Mouse (Mus musculus): Measurements from ENCODE around the gene Itih3. TPM values are rescaled to one million over a fixed set of nuclear protein-coding genes. Genes with fewer than 3 reads are reported as not detected.

The Itih3 gene
- total and polyA plus RNA-seq, 2 experiments from 2014 or later, result 8.2 to 14.1 TPM

DNA sequence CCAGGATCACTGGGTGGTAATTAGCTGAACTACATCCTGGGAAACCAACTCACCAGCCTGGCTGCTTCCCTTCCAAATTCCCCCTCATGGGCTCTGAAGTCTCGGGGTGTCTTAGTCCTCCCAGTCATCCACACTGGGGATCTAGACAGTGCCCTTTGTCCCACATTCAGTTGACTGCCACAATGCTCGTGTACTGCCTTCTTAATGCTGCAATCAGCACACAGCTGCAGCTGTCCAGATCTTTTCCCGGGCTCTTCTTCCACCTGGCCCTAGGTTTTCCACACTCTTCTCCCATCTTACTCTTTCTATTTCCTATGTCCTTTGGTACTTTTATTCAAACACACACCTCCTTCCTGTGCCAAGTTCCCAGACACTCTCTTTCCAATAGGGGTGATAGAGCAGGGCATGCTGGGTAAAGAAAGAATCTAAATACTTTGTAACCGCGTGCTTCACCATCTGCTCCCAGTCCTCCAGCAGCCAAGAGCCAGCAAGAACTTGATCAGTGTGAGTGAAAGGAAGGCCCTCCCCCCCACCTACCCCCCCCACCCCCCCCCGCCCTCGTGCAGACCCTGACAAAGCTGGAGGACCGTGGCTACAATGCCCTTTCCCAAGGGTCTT is 1.4 kb downstream of the Itih3 start:
- Histone ChIP-seq H3K4me1 (ENCODE audit: insufficient read depth, low read length) (no peaks in the 10 kb centered on the region), H3K27me3 (ENCODE audit: insufficient read depth, low read length) (no peaks in the 10 kb centered on the region), H3K4me3 (ENCODE audit: low read length) (no peak overlapping the region), H3K9ac (replicated peaks; ENCODE audit: low read length) (no peak overlapping the region), H3K36me3 (ENCODE audit: insufficient read depth, low read length) (no peaks in the 10 kb centered on the region), H3K9me3 (ENCODE audit: low read length) (no peaks in the 10 kb centered on the region), H3K4me2 (ENCODE audit: low read depth, low read length) (no peak overlapping the region), H3K27ac (peak overlapping the region; percentile 17; the same call in 1 of the 2 replicates)
- TF ChIP-seq CTCF (IDR thresholded peaks at IDR 0.05; ENCODE audit: low read depth), result no peak
- WGBS, result 38% methylated on average over 8 of the region's 8 CpGs
- DNase-seq (ENCODE audit: low spot score), result peak; percentile 27
- ATAC-seq, result peak; percentile 64

DNA sequence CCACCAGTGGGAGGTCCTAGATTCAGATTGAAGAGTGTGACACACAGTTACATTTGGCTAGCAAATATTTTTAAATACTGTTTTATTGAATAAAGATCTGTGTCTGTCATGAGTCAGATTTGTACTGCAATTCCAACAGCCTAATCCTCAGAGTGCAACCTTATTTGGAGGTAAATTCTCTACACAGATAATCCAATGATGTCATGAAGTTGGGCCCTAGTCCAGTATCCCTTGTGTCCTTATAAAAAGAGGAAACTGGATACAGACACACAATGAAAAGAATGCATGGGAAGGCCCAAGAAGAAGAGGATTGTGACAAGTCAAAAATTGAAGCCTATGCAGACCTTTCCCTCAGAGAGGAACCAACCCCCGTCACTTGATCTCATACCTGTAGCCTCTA is 7.0 kb downstream of the Itih3 start:
- no peaks in the 10 kb centered on the region for H3K27me3 ChIP-seq (ENCODE audit: insufficient read depth, low read length)
- DNase-seq (ENCODE audit: low spot score), result no peak
- 86% methylated on average over 1 of the region's 1 CpGs for WGBS

DNA sequence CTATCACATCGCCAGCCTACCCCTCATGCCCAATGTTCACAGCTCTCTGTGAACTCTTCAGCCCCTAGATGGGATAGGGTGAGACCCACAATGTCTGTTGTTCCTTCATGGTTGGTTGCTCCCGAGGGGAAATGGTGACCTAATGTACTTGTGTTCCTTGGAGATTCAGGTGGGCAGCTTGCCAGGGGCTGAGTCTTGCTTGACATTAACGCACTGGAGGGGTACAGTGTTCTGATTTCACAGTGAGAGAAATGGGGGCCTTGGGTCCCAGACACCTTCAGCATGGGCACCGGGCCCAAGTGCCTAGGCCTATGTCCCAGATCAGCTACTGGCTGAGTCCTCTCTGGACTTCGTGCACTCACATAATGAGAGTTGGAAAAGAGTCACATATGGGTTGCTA is 10.2 kb downstream of the Itih3 start:
- WGBS, result 73% methylated on average over 5 of the region's 5 CpGs
- Histone ChIP-seq H3K27me3 (ENCODE audit: insufficient read depth, low read length) (no peaks in the 10 kb centered on the region), H3K36me3 (ENCODE audit: insufficient read depth, low read length) (no peaks in the 10 kb centered on the region), H3K4me1 (ENCODE audit: insufficient read depth, low read length) (no peaks in the 10 kb centered on the region), H3K4me2 (ENCODE audit: low read depth, low read length) (no peak overlapping the region), H3K9ac (replicated peaks; ENCODE audit: low read length) (no peak overlapping the region), H3K9me3 (ENCODE audit: low read length) (no peaks in the 10 kb centered on the region), H3K27ac (no peak overlapping the region), H3K4me3 (ENCODE audit: low read length) (no peak overlapping the region)
- no peak for TF ChIP-seq CTCF (IDR thresholded peaks at IDR 0.05; ENCODE audit: low read depth)
- ATAC-seq, result no peak
- DNase-seq (ENCODE audit: low spot score), result no peak

More for the DNA sequence above, 7.0 kb downstream of the Itih3 start:
- Histone ChIP-seq H3K36me3 (ENCODE audit: insufficient read depth, low read length) (no peaks in the 10 kb centered on the region), H3K9me3 (ENCODE audit: low read length) (no peaks in the 10 kb centered on the region), H3K27ac (no peak overlapping the region), H3K4me3 (ENCODE audit: low read length) (no peak overlapping the region), H3K4me2 (ENCODE audit: low read depth, low read length) (no peak overlapping the region), H3K4me1 (ENCODE audit: insufficient read depth, low read length) (no peaks in the 10 kb centered on the region), H3K9ac (replicated peaks; ENCODE audit: low read length) (no peak overlapping the region)
- no peak for ATAC-seq
- no peak for TF ChIP-seq CTCF (IDR thresholded peaks at IDR 0.05; ENCODE audit: low read depth)

DNA sequence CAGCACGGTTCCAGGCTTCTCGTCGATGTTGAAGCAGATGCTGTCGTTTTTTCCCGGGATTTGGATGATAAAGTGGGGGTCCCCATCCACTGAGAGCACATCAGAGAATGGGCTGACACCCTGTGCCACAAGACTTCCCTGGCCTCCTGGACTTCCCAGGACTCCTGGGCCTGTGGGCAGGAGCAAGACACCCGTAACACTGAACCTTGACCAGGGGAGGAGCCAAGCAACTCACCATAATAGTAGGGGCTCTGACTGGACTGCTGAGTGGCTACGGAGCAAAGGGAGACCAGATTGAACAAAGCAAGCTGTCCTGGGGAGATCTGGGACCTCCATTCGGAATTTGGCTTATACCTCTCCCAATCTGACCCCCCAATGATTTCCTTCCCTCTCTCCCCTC is 10.9 kb downstream of the Itih3 start:
- Histone ChIP-seq H3K27me3 (ENCODE audit: insufficient read depth, low read length) (no peaks in the 10 kb centered on the region), H3K9ac (replicated peaks; ENCODE audit: low read length) (no peak overlapping the region), H3K4me2 (ENCODE audit: low read depth, low read length) (no peak overlapping the region), H3K27ac (no peak overlapping the region), H3K36me3 (ENCODE audit: insufficient read depth, low read length) (no peaks in the 10 kb centered on the region), H3K4me1 (ENCODE audit: insufficient read depth, low read length) (no peaks in the 10 kb centered on the region), H3K9me3 (ENCODE audit: low read length) (no peaks in the 10 kb centered on the region), H3K4me3 (ENCODE audit: low read length) (no peak overlapping the region)
- WGBS, result 85% methylated on average over 8 of the region's 8 CpGs
- no peak for TF ChIP-seq CTCF (IDR thresholded peaks at IDR 0.05; ENCODE audit: low read depth)
- ATAC-seq (no peak), DNase-seq (ENCODE audit: low spot score) (no peak)

DNA sequence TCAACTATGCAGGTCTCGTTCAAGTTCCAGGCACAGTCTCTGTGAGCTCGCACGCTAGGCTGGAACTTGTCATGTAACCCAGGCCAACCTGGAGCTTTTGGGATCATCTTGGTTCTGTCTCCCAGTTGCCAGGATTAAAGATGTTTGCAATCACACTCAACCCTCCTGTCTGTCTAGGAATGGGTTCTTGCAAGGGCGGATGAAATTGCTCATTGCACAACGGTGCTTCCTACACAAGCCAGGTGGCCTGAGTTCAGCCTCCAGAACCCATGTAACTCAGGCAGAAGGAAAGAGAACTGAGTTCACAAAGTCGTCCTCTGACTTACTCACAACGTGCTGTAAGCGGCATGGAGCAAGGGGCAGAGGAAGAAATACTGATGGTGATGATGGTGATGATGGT is 12.4 kb downstream of the Itih3 start:
- no peaks in the 10 kb centered on the region for H3K4me1 ChIP-seq (ENCODE audit: insufficient read depth, low read length)
- no peaks in the 10 kb centered on the region for H3K36me3 ChIP-seq (ENCODE audit: insufficient read depth, low read length)
- whole genome bisulfite sequencing, result 89% methylated on average over 8 of the region's 8 CpGs
- no peak overlapping the region for H3K4me2 ChIP-seq (ENCODE audit: low read depth, low read length)
- ATAC-seq, result no peak
- no peak overlapping the region for H3K4me3 ChIP-seq (ENCODE audit: low read length)
- no peak overlapping the region for H3K27ac ChIP-seq
- DNase-seq (ENCODE audit: low spot score), result no peak
- no peaks in the 10 kb centered on the region for H3K27me3 ChIP-seq (ENCODE audit: insufficient read depth, low read length)
- no peak overlapping the region for H3K9ac ChIP-seq (replicated peaks; ENCODE audit: low read length)
- H3K9me3 ChIP-seq (ENCODE audit: low read length), result no peaks in the 10 kb centered on the region
- TF ChIP-seq CTCF (IDR thresholded peaks at IDR 0.05; ENCODE audit: low read depth), result no peak

DNA sequence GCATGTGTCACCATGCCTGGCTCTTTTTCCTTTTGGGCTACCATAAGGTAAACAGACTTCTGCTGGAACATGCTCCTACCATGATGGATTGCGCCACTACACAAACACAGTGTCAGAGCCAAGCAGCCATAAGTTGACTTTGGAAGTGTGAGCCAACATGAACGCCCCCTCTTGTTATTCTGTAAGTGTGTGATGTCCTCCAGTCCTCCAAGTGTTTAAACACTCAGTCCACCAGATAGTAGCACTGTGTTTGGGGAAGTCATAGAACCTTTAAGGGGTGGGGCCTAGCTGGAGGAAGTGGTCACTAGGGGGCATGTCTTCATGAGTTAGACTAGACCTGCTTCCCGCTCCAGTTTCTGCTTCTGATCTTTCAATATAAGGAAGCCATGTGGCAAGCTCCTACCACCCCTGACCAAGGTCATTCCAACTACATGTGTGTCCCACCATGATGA is 15.7 kb downstream of the Itih3 start:
- H3K27me3 ChIP-seq (ENCODE audit: insufficient read depth, low read length), result no peaks in the 10 kb centered on the region
- TF ChIP-seq CTCF (IDR thresholded peaks at IDR 0.05; ENCODE audit: low read depth), result no peak
- DNase-seq (ENCODE audit: low spot score) (no peak), ATAC-seq (no peak)
- 87% methylated on average over 3 of the region's 3 CpGs for whole genome bisulfite sequencing
- H3K27ac ChIP-seq, result no peak overlapping the region
- H3K36me3 ChIP-seq (ENCODE audit: insufficient read depth, low read length), result no peaks in the 10 kb centered on the region
- no peaks in the 10 kb centered on the region for H3K9me3 ChIP-seq (ENCODE audit: low read length)
- H3K9ac ChIP-seq (replicated peaks; ENCODE audit: low read length), result no peak overlapping the region
- no peaks in the 10 kb centered on the region for H3K4me1 ChIP-seq (ENCODE audit: insufficient read depth, low read length)
- no peak overlapping the region for H3K4me3 ChIP-seq (ENCODE audit: low read length)
- H3K4me2 ChIP-seq (ENCODE audit: low read depth, low read length), result no peak overlapping the region

DNA sequence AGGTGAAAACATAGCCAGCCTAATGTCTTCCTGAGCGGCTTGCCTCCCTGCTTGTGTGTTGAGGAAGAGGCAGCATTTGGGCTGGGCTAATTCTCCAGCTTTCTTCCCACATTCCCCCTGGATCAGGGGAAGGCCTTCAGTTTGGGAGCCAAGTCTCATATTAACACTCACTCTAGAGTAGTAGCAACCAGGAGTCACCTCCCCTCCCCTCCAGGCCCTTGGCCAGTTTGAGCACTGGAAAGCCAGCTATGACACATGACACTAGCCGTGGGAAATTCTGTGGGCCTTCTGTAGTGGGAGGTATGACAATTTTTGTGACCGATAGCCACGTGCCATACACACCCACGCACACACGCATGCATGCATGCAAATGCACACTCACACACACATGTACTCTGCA is 17.6 kb downstream of the Itih3 start:
- Histone ChIP-seq H3K9ac (replicated peaks; ENCODE audit: low read length) (no peak overlapping the region), H3K4me1 (ENCODE audit: insufficient read depth, low read length) (no peaks in the 10 kb centered on the region), H3K4me3 (ENCODE audit: low read length) (no peak overlapping the region), H3K27ac (no peak overlapping the region), H3K36me3 (ENCODE audit: insufficient read depth, low read length) (no peaks in the 10 kb centered on the region), H3K9me3 (ENCODE audit: low read length) (no peaks in the 10 kb centered on the region), H3K27me3 (ENCODE audit: insufficient read depth, low read length) (no peaks in the 10 kb centered on the region), H3K4me2 (ENCODE audit: low read depth, low read length) (no peak overlapping the region)
- ATAC-seq, result no peak
- TF ChIP-seq CTCF (IDR thresholded peaks at IDR 0.05; ENCODE audit: low read depth), result no peak
- no peak for DNase-seq (ENCODE audit: low spot score)
- WGBS, result 94% methylated on average over 6 of the region's 6 CpGs

All from hindbrain, postnatal 0 days (tissue).